Comparison of ENCODE assay signal across 8 mouse cellular contexts in the genomic region with DNA sequence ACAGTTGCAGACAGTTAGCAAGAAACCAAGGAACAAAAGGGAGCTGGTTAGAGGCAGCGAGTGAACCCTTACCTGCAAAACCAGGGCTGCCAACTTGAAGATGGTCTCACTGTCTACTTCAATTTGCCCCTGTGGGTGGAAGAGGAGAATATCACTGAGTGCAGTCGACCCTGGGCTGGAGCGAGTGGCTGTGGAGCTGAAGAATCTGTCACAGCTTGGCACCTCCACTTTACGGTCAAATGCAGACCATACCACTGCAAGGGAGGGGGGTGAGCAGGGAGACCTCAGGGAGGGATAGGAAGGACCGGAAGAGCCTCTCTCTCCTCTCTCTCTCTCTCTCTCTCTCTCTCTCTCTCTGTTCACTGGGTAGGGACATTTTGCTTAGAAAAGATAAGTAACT.
A peak's percentile ranks its signal among the peaks of the same experiment; 100 is the strongest.
DNase-seq lines count a peak whose midpoint lies in the region; ATAC-seq lines count a peak whose summit lies in the region.

No protein-coding gene starts in this region.

- WGBS in kidney, embryonic 16.5 days: 12% methylated on average over 5 of the region's 5 CpGs
- 14% methylated on average over 5 of the region's 5 CpGs for WGBS in forebrain, embryonic 13.5 days
- WGBS in liver, embryonic 13.5 days (ENCODE audit: insufficient replicate concordance): 18% methylated on average over 5 of the region's 5 CpGs

- peaks cover 39% of the 10 kb centered on the region for H3K4me1 ChIP-seq in kidney, embryonic 16.5 days (ENCODE audit: insufficient read depth, low read length)
- H3K4me1 ChIP-seq in forebrain, embryonic 13.5 days: peaks cover 56% of the 10 kb centered on the region
- H3K4me1 ChIP-seq in liver, embryonic 13.5 days (replicated peaks): peaks cover 36% of the 10 kb centered on the region

- no peak for DNase-seq in kidney, adult 11 months
- no peak for DNase-seq in liver, embryonic 13.5 days
- DNase-seq in retina, postnatal 7 days (ENCODE audit: low read depth, low spot score): peak; percentile 23
- no peak for DNase-seq in left cerebral cortex, adult 18-20 months (ENCODE audit: low spot score in 2 of 2)
- no peak for DNase-seq in left cerebral cortex, postnatal 36 days (ENCODE audit: low spot score in 2 of 2)
- no peak for DNase-seq in B cell, adult 2 months

- no peaks in the 10 kb centered on the region for H3K9me3 ChIP-seq in kidney, embryonic 16.5 days (ENCODE audit: low read length)
- H3K9me3 ChIP-seq in forebrain, embryonic 13.5 days (replicated peaks): no peaks in the 10 kb centered on the region
- no peaks in the 10 kb centered on the region for H3K9me3 ChIP-seq in liver, embryonic 13.5 days (replicated peaks)

- intact Hi-C loops in left cerebral cortex, postnatal 36 days (cut with DNase I): no loop called here

- no peak overlapping the region; the same call in 1 of the 2 replicates for H3K27ac ChIP-seq in kidney, embryonic 16.5 days (ENCODE audit: low read length)
- 0 out of 2 replicates have a peak overlapping the region, but pooled peaks have one; percentile 4 for H3K27ac ChIP-seq in forebrain, embryonic 13.5 days
- H3K27ac ChIP-seq in liver, embryonic 13.5 days: no peak overlapping the region

- H3K36me3 ChIP-seq in kidney, embryonic 16.5 days (ENCODE audit: insufficient read depth, low read length): no peaks in the 10 kb centered on the region
- H3K36me3 ChIP-seq in forebrain, embryonic 13.5 days (ENCODE audit: poor library complexity, severe bottlenecking): no peaks in the 10 kb centered on the region; the same call in 1 of the 2 replicates
- H3K36me3 ChIP-seq in liver, embryonic 13.5 days: no peaks in the 10 kb centered on the region

- H3K27me3 ChIP-seq in kidney, embryonic 16.5 days (ENCODE audit: insufficient read depth, low read length): no peaks in the 10 kb centered on the region
- no peaks in the 10 kb centered on the region for H3K27me3 ChIP-seq in forebrain, embryonic 13.5 days
- no peaks in the 10 kb centered on the region for H3K27me3 ChIP-seq in liver, embryonic 13.5 days

- peak overlapping the region; percentile 37 for H3K4me2 ChIP-seq in kidney, embryonic 16.5 days (replicated peaks; ENCODE audit: low read depth, low read length)
- peak overlapping the region; percentile 47 for H3K4me2 ChIP-seq in forebrain, embryonic 13.5 days
- peak overlapping the region; percentile 45 for H3K4me2 ChIP-seq in liver, embryonic 13.5 days

- H3K9ac ChIP-seq in kidney, embryonic 16.5 days (replicated peaks; ENCODE audit: low read length): peak overlapping the region; percentile 43; the same call in 1 of the 2 replicates
- H3K9ac ChIP-seq in forebrain, embryonic 13.5 days: peak overlapping the region; percentile 38; the same call in 1 of the 2 replicates
- peak overlapping the region; percentile 15; the same call in 1 of the 2 replicates for H3K9ac ChIP-seq in liver, embryonic 13.5 days

- ATAC-seq in kidney, embryonic 16.5 days (ENCODE audit: low FRiP score, low TSS enrichment): no peak
- no peak; the same call in 1 of the 2 replicates for ATAC-seq in forebrain, embryonic 13.5 days
- ATAC-seq in liver, embryonic 13.5 days (ENCODE audit: low read depth): peak; percentile 47; the same call in 1 of the 2 replicates

- peak overlapping the region; percentile 20 for H3K4me3 ChIP-seq in kidney, embryonic 16.5 days (ENCODE audit: low read length)
- H3K4me3 ChIP-seq in forebrain, embryonic 13.5 days: peak overlapping the region; percentile 32
- peak overlapping the region; percentile 36 for H3K4me3 ChIP-seq in liver, embryonic 13.5 days (replicated peaks)
